8 mouse cellular contexts compared by ENCODE assay signal in the genomic region with DNA sequence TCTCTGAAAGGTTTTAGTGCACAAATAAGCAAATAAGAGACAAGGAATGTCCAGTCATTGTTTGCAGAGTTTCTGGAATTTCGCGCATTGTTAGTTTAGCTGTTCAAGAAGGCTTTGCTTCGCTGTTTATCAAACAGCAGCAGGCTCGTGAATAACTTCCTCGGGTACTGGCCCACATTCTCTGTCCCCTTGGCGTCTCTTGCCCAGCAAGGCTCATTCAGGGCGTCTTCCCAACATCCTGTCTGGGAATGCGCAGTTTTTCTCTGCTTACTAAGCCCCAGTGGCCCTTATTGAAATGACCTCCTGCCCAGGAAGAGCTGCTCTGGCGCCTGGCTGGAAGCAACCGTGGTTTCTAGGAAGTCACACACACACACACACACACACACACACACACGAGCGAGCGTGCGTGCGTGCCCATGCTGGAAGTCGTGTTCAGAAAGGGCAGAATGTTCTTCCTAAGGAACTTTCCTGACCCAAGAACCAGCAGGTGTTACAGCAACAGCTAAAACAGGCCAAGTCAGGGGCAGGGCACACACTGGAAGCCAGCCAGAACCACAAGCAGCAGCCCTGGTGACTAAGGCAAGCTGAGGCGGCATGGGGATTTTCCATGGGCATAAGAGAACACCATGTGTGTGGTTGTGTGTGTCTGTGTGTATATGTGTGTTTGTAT. TPM values are rescaled to one million over a fixed set of nuclear protein-coding genes. Genes with fewer than 3 reads are reported as not detected.
DNase-seq lines count a peak whose midpoint lies in the region; ATAC-seq and TF ChIP-seq lines count a peak whose summit lies in the region.

No protein-coding gene starts in this region.

- no peak for TF ChIP-seq EP300 in liver, embryonic 14.5 days (IDR thresholded peaks at IDR 0.05; ENCODE audit: low read depth)

- H3K4me1 ChIP-seq in liver, embryonic 14.5 days (replicated peaks; ENCODE audit: control insufficient read depth in 2 of 2, insufficient read depth in 2 of 2, low read length in 1 of 2), result no peaks in the 10 kb centered on the region

- H3K4me2 ChIP-seq in liver, embryonic 14.5 days (ENCODE audit: low read depth), result no peak overlapping the region

- H3K9me3 ChIP-seq in liver, embryonic 14.5 days (ENCODE audit: control insufficient read depth, low read length), result no peaks in the 10 kb centered on the region

- ATAC-seq in inflammation-experienced regulatory T-cells, adult 6 months, result peak; percentile 46
- ATAC-seq in liver, embryonic 14.5 days (ENCODE audit: insufficient read depth), result no peak

- H3K9ac ChIP-seq in liver, embryonic 14.5 days (replicated peaks), result no peak overlapping the region

- H3K27me3 ChIP-seq in liver, embryonic 14.5 days (ENCODE audit: control insufficient read depth, insufficient read depth, low read length), result no peaks in the 10 kb centered on the region

- no peaks in the 10 kb centered on the region for H3K36me3 ChIP-seq in liver, embryonic 14.5 days (replicated peaks; ENCODE audit: control insufficient read depth, insufficient read depth, low read depth)

- peak in 1 of 2 experiments; percentile 14 for DNase-seq in left cerebral cortex, adult 2 months (ENCODE audit: extremely low spot score in 1 of 2, low spot score in 2 of 2)
- DNase-seq in left cerebral cortex, adult 11 months (ENCODE audit: low spot score), result no peak
- DNase-seq in adrenal gland, postnatal 10 days, result peak; percentile 85
- peak; percentile 19 to 23 for DNase-seq in gastrocnemius, postnatal 36 days
- DNase-seq in liver, embryonic 14.5 days (ENCODE audit: low read depth in 3 of 3, low spot score in 3 of 3), result no peak
- peak; percentile 47 for DNase-seq in retina, embryonic 14.5 days (ENCODE audit: low spot score)
- no peak for DNase-seq in thymus, adult 18-20 months

- 30% methylated on average over 17 of the region's 17 CpGs for WGBS in liver, embryonic 14.5 days (ENCODE audit: insufficient replicate concordance)

- intact Hi-C loops in left cerebral cortex, adult 2 months (cut with DNase I), result no loop called here
- intact Hi-C loops in gastrocnemius, postnatal 36 days (cut with DNase I), result no loop called here

- H3K4me3 ChIP-seq in left cerebral cortex, adult 2 months, result no peak overlapping the region
- no peak overlapping the region for H3K4me3 ChIP-seq in liver, embryonic 14.5 days (ENCODE audit: insufficient read depth in 1 of 2, low read depth in 2 of 2, low read length in 2 of 2)

- H3K27ac ChIP-seq in left cerebral cortex, adult 2 months, result peak overlapping the region; percentile 34; the same call in 1 of the 2 replicates
- H3K27ac ChIP-seq in liver, embryonic 14.5 days, result no peak overlapping the region

- TF ChIP-seq CTCF in left cerebral cortex, adult 2 months (IDR thresholded peaks at IDR 0.05), result peak; percentile 12; the same call in 1 of the 2 replicates
- TF ChIP-seq CTCF in liver, embryonic 14.5 days (IDR thresholded peaks at IDR 0.05; ENCODE audit: low read depth), result 0 out of 2 replicates have a peak, but pooled peaks have one; percentile 2

RNA-seq across cellular contexts. Expression of gene Tmem170b, which starts 56.8 kb away (rescaled TPM):
- 10 to 100 TPM; 92.6 to 93.1 TPM for total RNA-seq in left cerebral cortex, adult 2 months (2021)
- 10 to 100 TPM; 23.6 TPM for total RNA-seq in adrenal gland, postnatal 10 days (2021)
- 10 to 100 TPM; 20.9 to 21.7 TPM for total RNA-seq in gastrocnemius, postnatal 36 days (2021)
- 10 to 100 TPM in 2 of 3 experiments, 1 to 10 TPM in 1; 8.4 to 13.6 (median 11.5) TPM for polyA plus RNA-seq in inflammation-experienced regulatory T-cells, adult 6 months (2017; shearing (Covaris generic))
- 1.2 and 1.5 TPM in 2 replicates for polyA plus RNA-seq in liver, embryonic 14.5 days (2012; rRNA removed)
- 5.6 and 6.0 TPM in 2 replicates for polyA plus RNA-seq in liver, embryonic 14.5 days (2014; fragmentation: Nextera tagmentation; extraction: Ambion mirVana)

Comparison
In these comparisons a context has a peak if more than half of its experiments do, and no peak if none do; other contexts are left out.
1. DNase-seq: peak in adrenal gland, postnatal 10 days (single experiment), gastrocnemius, postnatal 36 days (2 of 2) and retina, embryonic 14.5 days (single experiment); none in left cerebral cortex, adult 11 months (single experiment), liver, embryonic 14.5 days (0 of 3) and thymus, adult 18-20 months (0 of 2).